Mouse (Mus musculus) monocyte, adult 2 months (primary cell): ENCODE measurements around the gene Slc2a10.
"Not testable (repeated sequence)": the region's sequence is repeated elsewhere in the genome, so short reads cannot be mapped to it uniquely, and the experiment has no call there.

ENCODE experiments used
- DNase-seq, 2 experiments: peaks; one replicate each; pipeline ENCODE4 v3.0.0; 2022; ENCODE audit warnings: low spot score in 2 of 2, low read depth in 1 of 2

The Slc2a10 gene

DNA sequence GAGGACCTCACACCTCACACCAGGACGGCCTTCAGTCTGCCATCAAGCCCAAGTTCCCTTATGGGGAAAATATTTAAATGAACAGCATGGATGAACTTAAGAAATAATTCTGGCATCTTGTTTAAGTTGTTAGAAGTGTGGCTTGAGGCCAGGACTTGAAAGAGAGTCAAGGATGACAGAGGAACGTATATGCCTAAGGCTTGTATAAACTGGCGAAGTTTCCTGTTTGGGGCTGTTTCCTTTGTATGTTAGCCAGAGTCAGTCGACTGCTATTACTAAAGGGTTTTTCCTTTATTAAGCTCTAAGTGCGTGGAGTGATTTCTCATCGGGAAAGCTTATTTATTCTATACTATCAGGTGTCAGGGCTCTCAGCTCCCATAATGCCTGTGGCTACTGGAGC, 4.8 kb upstream of the Slc2a10 start:
- no peak for DNase-seq

DNA sequence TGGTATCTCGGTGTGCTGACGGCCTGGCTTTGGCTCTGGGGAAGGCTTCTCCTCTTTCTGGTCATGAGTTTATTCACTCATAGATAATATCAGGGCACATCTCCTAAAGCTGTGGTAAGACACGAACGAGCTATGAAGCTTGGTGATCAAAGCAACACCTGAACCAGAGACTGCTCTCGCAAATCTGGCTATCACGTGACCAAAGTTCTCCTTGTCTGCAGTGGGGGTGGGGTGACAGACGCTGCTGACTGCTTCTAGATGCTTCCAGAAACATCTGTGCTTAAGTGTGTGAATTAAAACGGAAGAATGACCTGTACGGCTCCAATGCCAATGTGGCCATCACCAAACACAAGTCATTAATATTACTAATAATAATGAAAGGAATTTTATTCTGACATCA, 6.1 kb downstream of the Slc2a10 start:
- no peak for DNase-seq

DNA sequence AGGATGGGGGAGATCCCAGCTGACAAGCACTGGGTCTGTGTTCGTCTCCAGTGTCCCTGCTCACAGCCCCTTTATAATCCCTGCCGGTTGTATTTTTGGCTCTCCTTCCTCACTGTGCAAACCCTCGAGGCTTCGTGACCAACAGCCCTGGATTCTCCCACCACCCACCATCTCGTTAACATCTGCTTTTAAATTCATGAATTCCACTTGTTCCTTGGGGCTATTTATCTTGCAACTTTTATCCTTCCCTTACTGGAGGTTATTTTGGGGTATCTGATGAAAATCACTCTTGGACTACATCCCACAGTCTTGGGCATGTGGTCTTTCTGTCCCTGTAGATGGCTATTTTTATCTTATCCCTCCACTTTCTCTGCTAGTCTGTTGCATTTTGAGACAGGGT, 6.9 kb downstream of the Slc2a10 start:
- DNase-seq: no peak

DNA sequence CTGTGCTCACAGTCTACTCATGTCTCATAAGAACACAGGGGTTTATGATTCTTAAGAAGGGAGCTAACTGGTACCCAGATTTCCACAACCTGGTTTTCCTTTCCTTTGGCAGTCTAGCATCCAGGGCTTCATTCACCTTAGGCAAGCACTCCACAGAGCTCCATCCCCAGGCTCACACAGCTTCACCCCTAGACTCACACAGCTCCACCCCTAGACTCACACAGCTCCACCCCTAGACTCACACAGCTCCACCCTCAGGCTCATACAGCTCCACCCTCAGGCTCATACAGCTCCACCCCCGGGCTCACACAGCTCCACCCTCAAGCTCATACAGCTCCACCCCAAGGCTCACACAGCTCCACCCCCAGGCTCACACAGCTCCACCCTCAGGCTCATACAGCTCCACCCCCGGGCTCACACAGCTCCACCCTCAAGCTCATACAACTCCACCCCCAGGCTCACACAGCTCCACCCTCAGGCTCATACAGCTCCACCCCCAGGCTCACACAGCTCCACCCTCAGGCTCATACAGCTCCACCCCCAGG, 7.4 kb downstream of the Slc2a10 start:
- not testable (repeated sequence) for DNase-seq

DNA sequence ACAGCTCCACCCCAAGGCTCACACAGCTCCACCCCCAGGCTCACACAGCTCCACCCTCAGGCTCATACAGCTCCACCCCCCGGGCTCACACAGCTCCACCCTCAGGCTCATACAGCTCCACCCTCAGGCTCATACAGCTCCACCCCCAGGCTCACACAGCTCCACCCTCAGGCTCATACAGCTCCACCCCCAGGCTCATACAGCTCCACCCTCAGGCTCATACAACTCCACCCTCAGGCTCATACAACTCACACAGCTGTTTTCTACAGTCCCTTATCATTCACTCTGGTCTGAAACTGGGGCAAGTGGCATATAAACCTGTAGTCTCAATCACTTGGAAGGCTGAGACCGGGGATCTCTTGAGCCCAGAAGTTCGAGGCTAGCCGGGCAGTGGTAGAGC, 7.9 kb downstream of the Slc2a10 start:
- DNase-seq: not testable (repeated sequence)

DNA sequence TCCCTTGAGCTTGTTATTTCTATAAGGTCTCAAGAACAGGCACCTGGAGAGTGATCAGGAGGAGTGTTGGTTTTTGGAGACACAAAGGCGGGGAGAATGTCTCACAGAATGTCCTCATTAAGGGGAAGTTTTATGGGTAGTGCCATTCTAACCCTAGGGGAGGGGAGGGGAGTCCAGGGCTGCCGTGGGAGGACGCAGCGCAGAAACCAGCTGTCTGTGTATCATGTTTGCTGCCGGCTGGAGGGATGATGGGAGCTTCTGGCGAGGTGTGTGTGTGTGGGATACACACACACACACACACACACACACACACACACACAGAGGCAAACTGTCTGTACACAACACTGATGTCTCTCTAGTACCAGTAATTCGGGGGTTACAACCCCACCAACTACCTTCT, 8.8 kb downstream of the Slc2a10 start:
- DNase-seq: no peak

DNA sequence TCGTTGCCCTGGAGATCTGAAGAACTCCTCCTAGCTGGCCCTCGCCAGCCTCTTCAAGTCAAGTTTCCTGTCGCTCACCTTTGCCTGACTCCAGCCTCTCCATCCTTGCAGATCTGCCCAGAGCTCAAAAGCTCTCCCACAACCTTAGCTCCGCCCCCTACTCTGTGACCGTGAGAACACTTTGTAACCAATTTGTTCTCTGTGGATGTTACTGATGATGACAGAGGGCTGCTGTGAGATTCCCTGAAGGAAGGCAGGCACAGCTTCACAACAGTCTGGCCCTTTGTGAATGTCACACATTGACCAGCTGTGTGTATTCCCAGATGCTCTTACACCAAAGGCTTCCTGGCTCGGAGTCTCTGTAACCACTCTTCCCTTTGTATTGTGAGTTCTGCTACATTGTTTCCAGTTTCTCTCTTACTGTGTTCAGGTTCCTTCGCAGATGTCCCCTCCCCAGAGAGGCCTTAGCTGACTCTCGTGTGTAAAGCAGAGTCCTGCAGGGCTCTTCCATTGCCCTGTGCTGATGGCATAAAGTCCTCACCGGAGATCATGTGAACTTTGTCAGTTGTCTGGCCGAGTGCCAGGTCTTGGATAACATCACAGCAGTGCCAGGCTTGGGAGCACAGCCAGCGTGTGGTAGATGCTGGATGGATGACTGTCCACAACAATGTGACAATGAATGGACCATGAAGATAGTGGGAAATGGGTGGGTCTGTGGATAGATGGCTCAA, 9.4 kb downstream of the Slc2a10 start:
- DNase-seq: no peak

DNA sequence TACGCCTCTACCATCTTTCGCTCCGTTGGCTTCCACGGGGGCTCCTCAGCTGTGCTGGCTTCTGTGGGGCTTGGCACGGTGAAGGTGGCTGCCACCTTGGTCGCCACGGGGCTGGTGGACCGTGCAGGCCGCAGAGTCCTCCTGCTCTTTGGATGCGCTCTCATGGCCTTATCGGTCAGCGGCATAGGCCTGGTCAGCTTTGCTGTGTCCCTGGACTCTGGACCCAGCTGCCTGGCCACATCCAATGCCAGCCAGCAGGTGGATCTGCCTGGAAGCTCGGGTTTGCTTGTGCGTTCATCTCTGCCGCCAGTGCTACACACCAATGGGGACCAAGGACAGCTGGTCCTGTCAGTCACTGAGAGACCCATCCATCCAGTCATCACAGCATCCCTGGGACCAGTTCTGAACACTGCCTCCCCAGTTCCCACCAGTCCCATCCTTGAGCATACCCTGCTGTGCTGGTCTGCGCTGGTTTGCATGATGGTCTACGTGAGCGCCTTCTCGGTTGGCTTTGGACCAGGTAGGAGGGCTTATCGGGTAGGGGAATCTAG, 11.7 kb downstream of the Slc2a10 start:
- no peak for DNase-seq

DNA sequence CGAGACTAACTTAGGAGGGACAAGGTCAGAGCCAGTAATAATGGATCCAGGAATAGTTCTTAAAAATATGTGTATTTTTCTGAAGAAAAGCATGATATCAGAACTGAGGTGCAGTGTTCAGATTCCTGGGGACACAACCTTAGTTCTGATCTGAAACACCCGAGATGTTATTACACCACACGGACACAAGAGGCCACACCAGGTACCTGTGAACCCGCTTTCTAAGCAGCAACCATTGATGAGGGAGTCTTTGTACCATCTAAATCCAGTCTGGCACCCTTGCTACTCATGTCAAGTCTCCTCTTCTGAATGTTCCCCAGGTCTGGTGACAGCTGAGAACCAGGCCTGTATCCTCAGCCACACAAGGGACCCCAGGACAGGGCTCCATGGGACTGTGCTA, 22.0 kb downstream of the Slc2a10 start:
- DNase-seq: no peak

DNA sequence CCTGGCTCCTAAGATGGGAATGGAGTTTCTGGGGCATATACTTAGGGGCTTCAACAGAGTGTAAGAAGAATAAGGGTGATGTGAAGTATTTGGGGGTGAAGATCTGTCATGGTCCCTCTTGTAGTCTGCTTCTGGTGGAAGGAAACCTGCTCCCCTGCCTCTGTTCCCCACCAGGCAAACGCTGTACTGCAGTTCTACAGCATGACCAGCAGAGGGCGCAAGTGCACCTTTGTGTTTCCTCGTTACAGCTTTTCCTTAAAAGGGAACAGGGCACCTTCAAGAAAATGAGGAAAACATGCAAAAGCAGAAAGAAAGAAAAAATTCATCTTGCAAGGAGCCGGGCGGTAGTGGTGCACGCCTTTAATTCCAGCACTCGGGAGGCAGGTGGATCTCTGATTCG, 25.5 kb downstream of the Slc2a10 start:
- DNase-seq: peak in 1 of 2 experiments; percentile 19

DNA sequence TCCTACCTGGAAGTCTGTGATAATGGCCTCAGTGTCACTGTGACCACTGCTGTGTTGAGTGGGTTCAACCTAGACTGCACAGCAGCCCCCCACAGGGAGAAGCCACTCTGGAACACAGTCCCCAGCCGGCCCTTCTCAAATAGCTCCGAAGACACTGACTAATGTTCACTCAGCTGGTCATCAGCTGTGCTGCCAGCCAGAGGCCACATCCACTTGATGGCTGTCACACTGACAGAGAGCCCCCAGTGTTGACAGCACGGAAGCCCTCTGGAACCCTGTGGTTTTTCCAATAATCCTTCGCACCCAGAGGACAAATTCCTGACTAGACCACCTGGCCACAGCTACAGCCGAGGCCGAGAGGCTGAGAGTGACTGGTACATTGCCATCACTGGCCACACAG, 30.2 kb downstream of the Slc2a10 start:
- no peak for DNase-seq

DNA sequence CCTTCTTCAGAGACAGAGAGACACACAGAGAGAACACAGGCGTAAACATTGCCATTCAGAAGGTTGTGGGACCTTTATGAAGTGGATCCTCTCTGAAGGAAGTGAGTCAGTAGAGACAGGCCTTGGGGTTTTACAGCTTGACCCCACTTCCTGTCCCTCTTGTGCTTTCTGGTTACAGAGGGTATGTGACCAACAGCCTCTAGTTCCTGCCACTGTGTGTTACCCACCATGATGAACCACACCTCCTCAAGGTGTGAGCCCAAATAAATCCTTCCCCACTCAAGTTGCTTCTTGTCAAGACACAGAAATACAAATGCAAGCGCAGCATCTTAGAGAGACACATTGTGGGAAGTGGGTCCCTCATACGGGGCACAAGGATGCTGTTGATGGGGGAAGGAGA, 37.4 kb downstream of the Slc2a10 start:
- no peak for DNase-seq

DNA sequence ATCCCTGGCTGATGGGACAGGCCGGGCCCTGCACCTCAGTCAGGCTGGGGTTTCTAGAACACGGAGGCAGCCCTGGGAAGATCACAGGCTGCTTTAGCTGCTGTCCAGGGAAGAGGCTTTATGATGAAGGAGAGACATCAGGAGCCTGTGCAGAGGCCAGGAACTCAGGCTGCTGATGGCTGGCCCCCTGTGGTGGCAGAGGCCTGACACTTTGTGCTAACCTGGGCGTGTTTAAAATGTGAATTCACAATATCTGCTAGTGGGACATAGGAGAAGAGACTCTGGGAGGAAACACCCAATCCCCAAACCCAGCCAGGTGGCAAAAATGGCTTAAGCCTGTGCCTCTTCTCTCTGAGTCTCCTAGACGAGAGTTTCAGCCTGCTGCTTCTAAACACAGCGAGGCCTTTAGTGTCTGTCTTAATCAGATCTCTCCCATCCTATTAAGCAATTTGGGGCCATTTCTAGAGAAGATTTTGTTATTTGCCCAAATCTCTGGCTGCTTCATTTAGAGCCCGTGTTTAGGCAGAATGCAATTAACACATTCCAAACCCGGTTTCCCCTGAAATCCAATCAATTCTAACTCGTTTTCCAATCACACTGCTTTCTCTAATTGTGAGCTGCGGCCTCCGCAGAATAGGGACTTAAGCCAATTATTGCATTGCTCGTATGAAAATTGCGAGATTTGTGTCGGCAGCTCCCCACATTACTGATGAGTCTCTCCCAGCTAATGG, 39.5 kb downstream of the Slc2a10 start:
- no peak for DNase-seq

DNA sequence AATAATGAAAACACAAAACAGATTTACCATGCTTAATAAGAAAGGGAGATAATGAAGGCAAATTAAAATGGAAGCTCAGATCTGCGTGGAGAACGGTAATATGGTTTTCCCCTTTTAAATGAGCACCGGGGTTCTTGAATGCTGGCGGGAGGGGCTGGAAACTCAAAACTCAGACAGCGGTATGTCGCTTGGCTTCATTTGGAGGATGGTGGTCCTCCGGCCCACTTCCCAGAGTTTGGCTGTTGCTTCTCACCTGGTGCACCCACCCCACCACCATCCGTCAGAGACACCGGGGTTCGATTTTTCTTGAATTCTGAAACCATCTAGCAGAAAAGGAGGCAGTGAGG, 40.1 kb downstream of the Slc2a10 start:
- DNase-seq: no peak

DNA sequence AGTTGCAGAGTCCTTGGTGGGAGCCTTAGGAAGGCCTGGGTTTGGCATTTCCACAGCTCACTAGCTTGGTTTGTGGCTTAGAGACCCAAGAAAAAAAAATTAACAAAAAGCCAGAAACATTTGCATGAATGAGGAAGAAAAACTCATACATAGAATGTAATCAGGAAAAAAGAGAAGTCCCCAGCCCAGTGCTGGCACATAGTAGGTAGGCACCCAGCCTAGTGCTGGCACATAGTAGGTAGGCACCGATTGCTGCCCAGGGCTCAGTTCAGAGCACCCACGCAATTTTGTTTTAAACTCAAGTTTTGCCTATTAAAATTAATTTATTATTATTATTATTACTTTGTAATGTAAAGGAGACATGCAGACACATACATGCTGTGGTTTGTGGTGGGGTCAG, 42.1 kb downstream of the Slc2a10 start:
- DNase-seq: no peak

DNA sequence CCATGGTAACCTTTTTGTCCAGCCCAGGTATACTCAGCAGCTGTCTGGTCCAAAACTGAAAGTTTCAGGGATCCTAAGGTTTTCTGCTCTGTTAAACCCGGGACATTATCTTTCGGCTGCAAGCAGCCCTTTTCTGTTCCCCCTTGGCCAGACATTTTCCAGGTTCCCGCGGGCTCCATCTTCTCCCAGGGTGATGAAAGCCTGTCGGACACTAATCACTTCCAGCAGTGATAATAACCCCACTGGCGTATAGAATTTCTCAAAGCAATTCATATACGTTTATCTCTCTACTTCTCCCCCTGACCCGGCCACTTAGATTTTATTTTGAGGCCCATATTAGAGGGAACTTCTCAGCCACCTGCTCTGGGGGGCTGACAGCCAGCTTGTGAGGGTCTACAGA, 42.8 kb downstream of the Slc2a10 start:
- no peak for DNase-seq

DNA sequence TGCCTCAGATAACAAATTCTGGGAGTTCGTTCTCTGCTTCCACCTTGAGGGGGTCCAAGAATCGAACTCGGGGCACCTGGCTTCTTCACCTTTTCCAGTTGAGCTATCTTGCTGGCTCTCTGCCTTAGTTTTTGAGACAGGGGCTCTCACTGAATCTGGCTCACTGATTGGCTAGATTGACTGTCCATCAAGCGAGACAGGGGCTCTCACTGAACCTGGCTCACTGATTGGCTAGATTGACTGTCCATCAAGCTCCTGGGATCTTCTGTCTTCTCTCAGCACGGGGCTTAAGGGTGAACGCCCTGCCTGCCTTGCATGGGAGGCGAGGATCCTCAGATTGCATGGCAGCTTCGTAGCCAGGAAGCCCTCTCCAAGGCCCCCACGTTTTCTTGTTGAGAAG, 43.8 kb downstream of the Slc2a10 start:
- DNase-seq: no peak

DNA sequence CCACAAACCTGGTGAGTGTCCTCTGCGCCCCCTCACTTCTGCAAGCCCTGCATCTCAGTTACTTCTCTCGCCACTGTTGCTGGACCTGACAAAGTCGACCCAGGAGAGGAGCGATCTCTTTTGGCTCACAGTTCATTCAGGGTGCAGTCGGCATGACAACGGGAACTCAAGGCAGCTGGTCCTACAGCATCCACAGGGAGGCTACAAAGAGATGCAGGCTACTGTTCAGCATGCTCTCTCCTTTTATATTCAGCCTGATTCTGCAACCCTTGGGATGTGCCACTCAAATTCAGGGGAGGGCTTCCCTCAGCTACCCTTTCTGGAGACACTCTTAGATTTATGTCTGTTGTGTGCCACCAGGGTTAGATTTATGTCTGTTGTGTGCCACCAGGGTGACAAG, 45.0 kb downstream of the Slc2a10 start:
- DNase-seq: no peak

DNA sequence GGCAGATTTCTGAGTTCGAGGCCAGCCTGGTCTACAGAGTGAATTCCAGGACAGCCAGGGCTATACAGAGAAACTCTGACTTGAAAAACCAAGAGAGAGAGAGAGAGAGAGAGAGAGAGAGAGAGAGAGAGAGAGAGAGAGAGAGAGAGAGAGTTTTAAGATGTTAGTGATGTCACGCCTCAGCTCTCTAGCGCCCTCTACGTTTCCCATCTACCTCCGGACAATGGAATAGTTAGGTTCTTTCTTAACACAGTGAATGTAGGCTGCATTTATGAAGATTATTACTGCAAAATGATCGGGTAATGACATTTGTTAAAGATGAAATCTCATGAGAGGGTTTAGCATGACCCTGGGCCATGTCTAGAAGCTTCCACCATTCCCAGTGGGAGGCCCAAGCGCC, 46.8 kb downstream of the Slc2a10 start:
- not testable (repeated sequence) for DNase-seq

DNA sequence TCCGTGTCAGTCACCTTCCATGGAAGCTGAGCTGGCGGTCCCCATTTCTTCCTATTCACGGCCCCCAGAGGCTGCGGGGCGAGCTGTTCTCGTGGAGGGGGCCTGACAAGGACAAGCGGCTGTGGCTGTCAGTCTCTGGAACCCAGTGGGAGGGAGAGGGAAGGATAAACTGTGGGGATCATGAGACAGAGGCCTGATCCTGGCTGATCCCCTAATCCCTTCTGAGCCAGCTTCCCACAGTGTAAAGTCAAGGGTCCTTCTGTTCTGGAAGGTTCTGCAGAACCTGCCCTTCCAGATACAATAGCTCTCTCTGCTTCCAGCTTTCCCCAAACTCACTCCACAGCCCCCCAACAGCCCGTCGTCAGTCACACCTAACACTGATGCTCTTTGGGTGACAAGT, 50.5 kb downstream of the Slc2a10 start:
- DNase-seq: no peak

DNA sequence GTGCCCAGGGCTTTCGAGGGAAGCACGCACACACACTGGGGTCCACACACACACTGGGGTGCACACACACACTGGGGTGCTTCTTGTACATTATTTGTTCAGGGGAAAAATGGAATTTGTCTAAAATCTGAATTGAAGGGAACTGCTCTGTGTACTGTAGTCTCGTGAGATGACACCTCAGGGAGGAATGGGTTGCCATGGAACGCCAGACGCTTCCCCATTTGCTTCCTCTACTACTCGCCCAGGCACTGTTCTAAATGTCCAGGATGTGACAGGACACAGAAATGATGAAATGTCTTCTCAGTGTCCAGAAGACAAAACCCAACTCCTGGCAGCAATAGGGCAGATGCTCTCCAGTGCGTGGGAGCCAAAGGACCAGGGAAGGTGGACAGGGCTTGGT, 53.7 kb downstream of the Slc2a10 start:
- DNase-seq: no peak

DNA sequence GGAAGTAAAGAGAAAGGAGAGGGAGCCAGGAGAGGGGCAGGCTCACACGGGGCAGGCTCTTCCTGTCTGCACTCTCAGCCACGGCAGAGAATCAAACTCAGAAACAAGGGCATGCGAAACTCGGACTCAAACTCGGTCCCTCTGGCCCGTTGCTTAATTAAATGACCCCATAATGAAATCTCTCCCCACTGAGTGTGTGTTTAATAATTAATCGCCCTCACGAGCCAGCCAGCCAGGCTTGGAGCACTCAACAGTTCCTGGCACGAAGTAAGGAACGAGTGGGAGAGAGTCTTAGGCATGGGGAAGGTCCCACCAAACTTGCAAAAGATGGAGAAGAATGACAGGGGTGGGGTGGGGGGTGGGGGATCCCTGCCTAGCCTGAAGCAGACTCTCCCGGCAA, 55.3 kb downstream of the Slc2a10 start:
- DNase-seq: no peak
